Mouse (Mus musculus) liver, embryonic 11.5 days (tissue): ENCODE results near the gene Plb1. TPM values are rescaled to one million over a fixed set of nuclear protein-coding genes. Genes with fewer than 3 reads are reported as not detected.

Experiments
- ATAC-seq: fragments of 200-750 bp; cut with Nextera tagmentation; replicated peaks from 2 replicates; pipeline ENCODE4 v1.8.0; 2017; ENCODE audit warnings: moderate number of reproducible peaks, mild to moderate bottlenecking, moderate TSS enrichment, moderate library complexity; ENCODE audit not compliant: low FRiP score
- DNase-seq: peaks from one replicate; pipeline ENCODE4 v3.0.0-alpha.2; 2017; ENCODE audit warnings: low spot score
- H3K27ac ChIP-seq: fragments of 300-500 bp; sonication (generic); 2 replicates; pipeline ENCODE4 v1.5.1; 2014; ENCODE audit warnings: mild to moderate bottlenecking, low read depth, low read length, control low read depth
- H3K27me3 ChIP-seq: fragments of 300-500 bp; sonication (generic); replicated peaks from 2 replicates; pipeline ENCODE4 v1.6.1; 2014; ENCODE audit warnings: low read length, mixed read lengths; ENCODE audit not compliant: control insufficient read depth, insufficient read depth
- H3K36me3 ChIP-seq: fragments of 300-500 bp; sonication (generic); 2 replicates; pipeline ENCODE4 v1.6.1; 2014; ENCODE audit warnings: mild to moderate bottlenecking, low read length, moderate library complexity, mixed read lengths; ENCODE audit not compliant: control insufficient read depth, insufficient read depth
- H3K4me1 ChIP-seq: fragments of 300-500 bp; sonication (generic); replicated peaks from 2 replicates; pipeline ENCODE4 v1.6.1; 2014; ENCODE audit warnings: low read length, mixed read lengths; ENCODE audit not compliant: control insufficient read depth, insufficient read depth
- H3K4me2 ChIP-seq: fragments of 300-500 bp; sonication (generic); 2 replicates; pipeline ENCODE4 v1.6.1; 2014; ENCODE audit warnings: mild to moderate bottlenecking, control low read depth, moderate library complexity
- H3K4me3 ChIP-seq: fragments of 300-500 bp; sonication (generic); 2 replicates; pipeline ENCODE4 v1.5.1; 2014; ENCODE audit warnings: low read depth, low read length, control low read depth
- H3K9ac ChIP-seq: fragments of 300-500 bp; sonication (generic); 2 replicates; pipeline ENCODE4 v1.6.1; 2014; ENCODE audit warnings: low read depth, low read length, control low read depth
- H3K9me3 ChIP-seq: fragments of 300-500 bp; sonication (generic); 2 replicates; pipeline ENCODE4 v1.6.1; 2016; ENCODE audit warnings: low read length, inconsistent platforms, mixed read lengths; ENCODE audit not compliant: control insufficient read depth
- WGBS: fragments of 180-500 bp; shearing (Covaris S2); extraction: QIAGEN DNeasy Blood & Tissue Kit; methylation state at CpG from one replicate; pipeline ENCODE4 v1.1.7; 2014; 5-methylcytosine and 5-hydroxymethylcytosine counted together
- polyA plus RNA-seq: library from polyadenylated mRNA; unstranded; fragments of >200 nt; fragmentation: Nextera tagmentation; extraction: Ambion mirVana; gene quantifications from 2 replicates; pipeline ENCODE4 v1.2.1, GENCODE M21; 2014

Plb1 gene
- polyA plus RNA-seq, 1 experiment from 2014 or later = not detected

GRCm38 (mm10) chr5:32342711-32343285 is 110.3 kb downstream of the Plb1 start:
- Histone ChIP-seq H3K27ac (no peak overlapping the region), H3K4me2 (no peak overlapping the region), H3K36me3 (no peaks in the 10 kb centered on the region), H3K9ac (no peak overlapping the region), H3K9me3 (no peaks in the 10 kb centered on the region), H3K27me3 (no peaks in the 10 kb centered on the region), H3K4me1 (no peaks in the 10 kb centered on the region), H3K4me3 (no peak overlapping the region)
- ATAC-seq (no peak), DNase-seq (no peak)
- 77% methylated on average over 5 of the region's 5 CpGs for WGBS

GRCm38 (mm10) chr5:32346025-32346912 is 113.8 kb downstream of the Plb1 start:
- ATAC-seq = no peak
- no peak for DNase-seq
- Histone ChIP-seq H3K4me1 (no peaks in the 10 kb centered on the region; the same call in 1 of the 2 replicates), H3K4me3 (no peak overlapping the region), H3K27ac (no peak overlapping the region), H3K9ac (no peak overlapping the region), H3K9me3 (no peaks in the 10 kb centered on the region), H3K4me2 (no peak overlapping the region), H3K27me3 (no peaks in the 10 kb centered on the region), H3K36me3 (no peaks in the 10 kb centered on the region)
- WGBS = 46% methylated on average over 10 of the region's 10 CpGs

GRCm38 (mm10) chr5:32349718-32350117 is 117.2 kb downstream of the Plb1 start:
- ATAC-seq = no peak
- Histone ChIP-seq H3K4me2 (no peak overlapping the region), H3K27me3 (no peaks in the 10 kb centered on the region), H3K9ac (no peak overlapping the region), H3K4me1 (no peaks in the 10 kb centered on the region; the same call in 1 of the 2 replicates), H3K36me3 (no peaks in the 10 kb centered on the region), H3K4me3 (no peak overlapping the region), H3K27ac (no peak overlapping the region), H3K9me3 (no peaks in the 10 kb centered on the region)
- no peak for DNase-seq
- WGBS = 51% methylated on average over 3 of the region's 3 CpGs

- H3K36me3 ChIP-seq = no peaks in the 10 kb centered on the region
- no peak overlapping the region for H3K4me2 ChIP-seq
- no peak overlapping the region for H3K27ac ChIP-seq
- H3K9ac ChIP-seq = no peak overlapping the region
- H3K9me3 ChIP-seq = no peaks in the 10 kb centered on the region
- 67% methylated on average over 3 of the region's 3 CpGs for WGBS
- DNase-seq (no peak), ATAC-seq (no peak)
- no peaks in the 10 kb centered on the region for H3K27me3 ChIP-seq
- H3K4me3 ChIP-seq = no peak overlapping the region
- H3K4me1 ChIP-seq = no peaks in the 10 kb centered on the region; the same call in 1 of the 2 replicates
These were observed 118.2 kb downstream of the Plb1 start for GRCm38 (mm10) chr5:32350551-32351256.

GRCm38 (mm10) chr5:32351721-32352465 is 119.4 kb downstream of the Plb1 start:
- ATAC-seq = no peak
- 70% methylated on average over 4 of the region's 4 CpGs for WGBS
- H3K4me3 ChIP-seq = no peak overlapping the region

GRCm38 (mm10) chr5:32352845-32353244 is 120.3 kb downstream of the Plb1 start:
- no peaks in the 10 kb centered on the region; the same call in 1 of the 2 replicates for H3K4me1 ChIP-seq
- WGBS = 75% methylated on average over 3 of the region's 3 CpGs
- no peaks in the 10 kb centered on the region for H3K9me3 ChIP-seq
- ATAC-seq (no peak), DNase-seq (no peak)
- no peaks in the 10 kb centered on the region for H3K36me3 ChIP-seq
- H3K4me2 ChIP-seq = no peak overlapping the region
- H3K27ac ChIP-seq = no peak overlapping the region
- H3K27me3 ChIP-seq = no peaks in the 10 kb centered on the region
- H3K9ac ChIP-seq = no peak overlapping the region
- no peak overlapping the region for H3K4me3 ChIP-seq

More at GRCm38 (mm10) chr5:32351721-32352465, 119.4 kb downstream of the Plb1 start:
- DNase-seq = no peak
- Histone ChIP-seq H3K27me3 (no peaks in the 10 kb centered on the region), H3K36me3 (no peaks in the 10 kb centered on the region), H3K9me3 (no peaks in the 10 kb centered on the region), H3K27ac (no peak overlapping the region), H3K4me1 (no peaks in the 10 kb centered on the region; the same call in 1 of the 2 replicates), H3K9ac (no peak overlapping the region), H3K4me2 (no peak overlapping the region)

- no peaks in the 10 kb centered on the region; the same call in 1 of the 2 replicates for H3K4me1 ChIP-seq
- no peak for ATAC-seq
- no peak overlapping the region for H3K4me3 ChIP-seq
- no peak overlapping the region for H3K9ac ChIP-seq
- no peaks in the 10 kb centered on the region for H3K36me3 ChIP-seq
- 54% methylated on average over 2 of the region's 2 CpGs for WGBS
- no peaks in the 10 kb centered on the region for H3K9me3 ChIP-seq
- H3K27me3 ChIP-seq = no peaks in the 10 kb centered on the region
- H3K27ac ChIP-seq = no peak overlapping the region
- DNase-seq = no peak
- no peak overlapping the region for H3K4me2 ChIP-seq
These were observed 120.8 kb downstream of the Plb1 start for GRCm38 (mm10) chr5:32353280-32353679.

- 80% methylated on average over 4 of the region's 4 CpGs for WGBS
- ATAC-seq = no peak
These were observed 128.0 kb downstream of the Plb1 start for GRCm38 (mm10) chr5:32360511-32360910.

More at GRCm38 (mm10) chr5:32360511-32360910, 128.0 kb downstream of the Plb1 start:
- H3K4me3 ChIP-seq = no peak overlapping the region
- H3K27ac ChIP-seq = no peak overlapping the region
- H3K9ac ChIP-seq = no peak overlapping the region
- H3K4me2 ChIP-seq = no peak overlapping the region
- no peaks in the 10 kb centered on the region for H3K4me1 ChIP-seq
- H3K36me3 ChIP-seq = no peaks in the 10 kb centered on the region
- H3K27me3 ChIP-seq = no peaks in the 10 kb centered on the region
- H3K9me3 ChIP-seq = no peaks in the 10 kb centered on the region
- DNase-seq = no peak
